Mouse (Mus musculus): ENCODE results near the gene Trim33. TPM values are rescaled to one million over a fixed set of nuclear protein-coding genes. Genes with fewer than 3 reads are reported as not detected.
A peak's percentile ranks its signal among the peaks of the same experiment; 100 is the strongest.

Trim33 gene
- polyA plus RNA-seq, 1 experiment from 2014 or later, result 12.9 TPM

DNA sequence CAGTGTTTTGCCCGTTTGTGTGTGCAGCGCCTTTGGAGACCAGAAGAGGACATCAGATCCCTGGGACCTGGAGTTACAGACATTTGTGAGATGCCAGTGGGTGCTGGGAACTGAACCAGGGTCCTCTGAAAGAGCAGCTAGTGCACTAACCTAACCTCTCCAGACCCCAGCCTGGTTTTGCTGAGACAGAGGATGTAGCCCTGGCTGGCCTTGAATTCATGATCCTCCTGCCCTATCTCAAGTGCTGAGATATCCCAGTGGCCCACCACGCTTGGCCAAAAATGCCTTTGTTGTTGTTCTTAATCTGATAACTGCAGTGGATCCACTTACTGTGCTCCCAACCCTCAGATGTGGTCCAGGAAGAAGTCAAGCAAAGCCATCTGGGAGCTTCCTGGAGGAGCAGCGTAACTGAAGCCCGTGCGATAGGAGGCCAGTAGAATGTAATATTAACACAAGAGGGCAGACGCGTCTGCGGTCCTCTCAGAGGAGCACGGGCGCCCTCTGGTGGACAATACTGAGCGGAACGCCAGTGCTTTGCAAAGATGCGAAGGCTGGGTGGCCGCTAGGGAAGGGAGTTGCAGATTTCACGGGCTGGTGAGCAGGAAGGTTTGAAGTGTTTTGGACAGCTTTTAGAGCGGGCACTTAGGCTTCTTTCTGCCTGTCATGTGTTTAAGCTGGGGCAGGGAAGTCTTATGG, 103.9 kb downstream of the Trim33 start:
- TF ChIP-seq CTCF (IDR thresholded peaks at IDR 0.05; ENCODE audit: low read depth), result peak; percentile 100
- ATAC-seq (replicated peaks; ENCODE audit: low FRiP score, low read depth), result peak; percentile 55
- no peaks in the 10 kb centered on the region for H3K9me3 ChIP-seq (replicated peaks; ENCODE audit: low read length)
- H3K9ac ChIP-seq (ENCODE audit: low read depth, low read length), result no peak overlapping the region
- DNase-seq (ENCODE audit: low spot score), result peak; percentile 97
- no peaks in the 10 kb centered on the region for H3K4me1 ChIP-seq (replicated peaks; ENCODE audit: insufficient read depth, low read length)
- H3K36me3 ChIP-seq (ENCODE audit: insufficient read depth, low read length), result no peaks in the 10 kb centered on the region
- no peaks in the 10 kb centered on the region for H3K27me3 ChIP-seq (ENCODE audit: insufficient read depth, low read length)
- WGBS, result 16% methylated on average over 17 of the region's 17 CpGs
- H3K4me3 ChIP-seq (replicated peaks; ENCODE audit: low read depth, low read length), result no peak overlapping the region
- peak overlapping the region; percentile 44 for H3K4me2 ChIP-seq (ENCODE audit: low read length)
- no peak overlapping the region for H3K27ac ChIP-seq

DNA sequence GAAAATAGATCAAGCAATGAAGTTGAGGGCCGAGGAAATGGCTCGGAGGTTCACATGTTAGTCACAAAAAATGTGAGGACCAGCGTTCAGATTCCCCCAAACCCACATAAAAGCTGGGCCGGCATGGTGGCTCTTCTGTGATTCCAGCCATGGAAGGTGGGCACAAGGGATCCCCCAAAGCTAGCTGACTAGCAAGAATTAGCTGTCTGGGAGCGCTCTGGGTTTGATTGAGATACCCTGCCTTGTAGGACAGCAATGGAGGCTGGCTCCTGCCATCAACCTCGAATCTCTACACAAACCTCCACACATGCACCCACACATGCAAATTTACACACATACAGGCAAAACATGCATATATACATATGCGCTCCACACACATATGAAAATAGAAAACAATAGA, 105.4 kb downstream of the Trim33 start:
- Histone ChIP-seq H3K27me3 (ENCODE audit: insufficient read depth, low read length) (no peaks in the 10 kb centered on the region), H3K4me3 (replicated peaks; ENCODE audit: low read depth, low read length) (no peak overlapping the region), H3K9me3 (replicated peaks; ENCODE audit: low read length) (no peaks in the 10 kb centered on the region), H3K36me3 (ENCODE audit: insufficient read depth, low read length) (no peaks in the 10 kb centered on the region), H3K4me2 (ENCODE audit: low read length) (no peak overlapping the region), H3K27ac (no peak overlapping the region), H3K9ac (ENCODE audit: low read depth, low read length) (no peak overlapping the region), H3K4me1 (replicated peaks; ENCODE audit: insufficient read depth, low read length) (no peaks in the 10 kb centered on the region)
- WGBS, result 85% methylated on average over 7 of the region's 7 CpGs
- DNase-seq (ENCODE audit: low spot score) (no peak), ATAC-seq (replicated peaks; ENCODE audit: low FRiP score, low read depth) (no peak)
- no peak for TF ChIP-seq CTCF (IDR thresholded peaks at IDR 0.05; ENCODE audit: low read depth)

DNA sequence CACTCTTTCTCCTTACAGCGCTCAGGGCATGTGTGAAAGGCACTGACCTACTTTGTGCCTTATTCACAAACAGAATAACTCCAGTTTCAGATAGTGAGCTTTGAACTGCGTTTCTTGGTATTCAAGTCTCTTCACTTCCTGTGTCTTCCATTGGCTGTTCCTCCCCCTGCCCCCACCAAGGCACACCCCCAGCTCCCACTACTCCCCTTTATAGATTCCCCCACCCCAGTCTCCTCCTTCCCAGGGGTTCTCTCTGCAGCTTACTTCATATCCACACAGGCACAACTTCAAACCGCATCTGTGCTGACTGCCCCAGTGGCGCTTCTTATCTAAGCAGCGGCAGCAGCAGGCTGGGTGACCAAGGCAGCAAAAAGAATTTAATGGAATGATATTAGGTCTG, 105.9 kb downstream of the Trim33 start:
- no peaks in the 10 kb centered on the region for H3K36me3 ChIP-seq (ENCODE audit: insufficient read depth, low read length)
- no peak for DNase-seq (ENCODE audit: low spot score)
- no peak for ATAC-seq (replicated peaks; ENCODE audit: low FRiP score, low read depth)
- no peaks in the 10 kb centered on the region for H3K9me3 ChIP-seq (replicated peaks; ENCODE audit: low read length)
- no peak overlapping the region for H3K4me3 ChIP-seq (replicated peaks; ENCODE audit: low read depth, low read length)
- H3K9ac ChIP-seq (ENCODE audit: low read depth, low read length), result no peak overlapping the region
- H3K27ac ChIP-seq, result no peak overlapping the region
- 79% methylated on average over 5 of the region's 5 CpGs for WGBS
- no peak for TF ChIP-seq CTCF (IDR thresholded peaks at IDR 0.05; ENCODE audit: low read depth)
- no peaks in the 10 kb centered on the region for H3K27me3 ChIP-seq (ENCODE audit: insufficient read depth, low read length)
- H3K4me2 ChIP-seq (ENCODE audit: low read length), result no peak overlapping the region
- no peaks in the 10 kb centered on the region for H3K4me1 ChIP-seq (replicated peaks; ENCODE audit: insufficient read depth, low read length)

DNA sequence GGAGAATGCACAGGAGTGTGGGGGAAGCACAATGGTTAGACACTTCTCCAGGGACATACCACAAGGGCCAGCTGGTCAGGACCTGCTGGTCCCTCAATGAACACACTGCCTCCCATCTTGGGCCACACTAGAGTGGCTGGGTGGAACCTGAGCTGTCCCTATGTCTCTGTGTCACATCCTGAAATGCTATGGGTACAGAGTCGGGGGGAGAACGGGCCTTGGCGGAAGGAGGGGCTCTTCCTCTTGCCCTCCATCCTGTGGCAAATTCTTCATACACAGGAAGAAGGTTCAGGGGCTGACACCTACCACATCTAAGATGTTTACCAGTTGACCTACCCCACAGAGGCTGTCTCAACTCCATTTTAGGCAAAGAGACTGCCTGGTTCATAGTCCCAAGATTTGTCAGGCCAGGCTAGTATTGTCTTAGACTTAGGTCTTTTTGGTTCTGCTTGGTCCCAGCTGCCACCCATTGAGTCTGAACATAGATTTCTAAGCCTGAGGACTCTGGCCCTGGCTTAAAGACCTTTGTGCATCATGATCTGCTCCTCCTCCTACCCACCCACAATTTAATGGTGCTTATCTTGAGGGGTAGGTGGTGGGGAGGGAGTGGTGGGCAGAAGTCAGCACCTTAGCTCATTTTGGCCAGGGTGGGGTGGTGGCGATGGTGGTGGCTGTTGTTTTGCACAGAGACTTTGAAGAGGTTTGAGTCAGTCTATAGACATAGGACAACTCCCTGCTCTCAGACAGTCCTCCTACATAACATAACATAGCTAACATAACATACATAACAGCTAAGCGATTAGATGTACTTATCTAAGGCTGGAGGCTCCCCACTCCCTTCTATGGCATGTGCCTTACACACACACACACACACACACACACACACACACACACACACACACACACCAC, 106.5 kb downstream of the Trim33 start:
- WGBS, result 80% methylated on average over 5 of the region's 5 CpGs
- H3K27ac ChIP-seq, result no peak overlapping the region
- H3K9ac ChIP-seq (ENCODE audit: low read depth, low read length), result no peak overlapping the region
- DNase-seq (ENCODE audit: low spot score) (no peak), ATAC-seq (replicated peaks; ENCODE audit: low FRiP score, low read depth) (no peak)
- no peak for TF ChIP-seq CTCF (IDR thresholded peaks at IDR 0.05; ENCODE audit: low read depth)
- H3K4me3 ChIP-seq (replicated peaks; ENCODE audit: low read depth, low read length), result no peak overlapping the region
- H3K27me3 ChIP-seq (ENCODE audit: insufficient read depth, low read length), result no peaks in the 10 kb centered on the region
- H3K9me3 ChIP-seq (replicated peaks; ENCODE audit: low read length), result no peaks in the 10 kb centered on the region
- H3K36me3 ChIP-seq (ENCODE audit: insufficient read depth, low read length), result no peaks in the 10 kb centered on the region
- H3K4me2 ChIP-seq (ENCODE audit: low read length), result no peak overlapping the region
- no peaks in the 10 kb centered on the region for H3K4me1 ChIP-seq (replicated peaks; ENCODE audit: insufficient read depth, low read length)

DNA sequence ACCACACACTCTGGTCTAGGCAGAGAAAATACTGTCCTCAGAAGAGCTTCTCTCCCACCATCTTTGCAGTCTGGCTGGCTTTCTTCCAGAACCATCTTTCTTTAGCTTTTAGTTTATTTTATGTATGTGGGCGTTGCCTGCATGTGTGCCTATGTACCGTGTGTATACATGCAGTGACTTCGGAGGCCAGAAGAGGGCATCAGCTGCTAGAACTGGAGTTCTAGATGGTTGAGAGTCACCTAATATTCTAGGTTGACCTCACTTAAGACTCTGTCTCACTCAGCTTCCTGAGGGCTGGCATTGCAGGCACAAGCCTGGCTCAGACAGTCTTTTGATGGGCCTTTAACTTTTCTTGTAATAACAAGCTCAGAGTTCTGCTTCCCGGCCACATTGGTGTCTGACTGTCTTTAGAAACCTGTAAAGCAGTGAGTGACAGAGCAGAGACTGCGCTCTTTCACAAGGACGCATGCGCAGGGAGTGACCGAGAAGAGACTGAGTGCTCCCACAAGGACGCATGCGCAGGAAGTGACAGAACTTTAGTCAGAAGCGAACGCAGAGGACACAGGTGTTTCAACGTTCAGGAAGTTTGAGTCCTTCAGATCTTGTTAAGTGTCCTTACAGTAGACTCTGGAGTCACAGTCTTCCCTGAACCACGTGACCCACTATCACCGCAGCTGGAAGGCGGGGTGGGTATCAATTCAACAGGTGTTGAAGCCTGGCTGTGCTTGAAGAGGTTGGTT, 107.4 kb downstream of the Trim33 start:
- Histone ChIP-seq H3K9me3 (replicated peaks; ENCODE audit: low read length) (no peaks in the 10 kb centered on the region), H3K4me1 (replicated peaks; ENCODE audit: insufficient read depth, low read length) (no peaks in the 10 kb centered on the region), H3K9ac (ENCODE audit: low read depth, low read length) (no peak overlapping the region), H3K27me3 (ENCODE audit: insufficient read depth, low read length) (no peaks in the 10 kb centered on the region), H3K4me3 (replicated peaks; ENCODE audit: low read depth, low read length) (no peak overlapping the region), H3K36me3 (ENCODE audit: insufficient read depth, low read length) (no peaks in the 10 kb centered on the region), H3K4me2 (ENCODE audit: low read length) (no peak overlapping the region), H3K27ac (no peak overlapping the region)
- peak; percentile 34; the same call in 1 of the 2 replicates for TF ChIP-seq CTCF (IDR thresholded peaks at IDR 0.05; ENCODE audit: low read depth)
- 91% methylated on average over 16 of the region's 16 CpGs for WGBS
- ATAC-seq (replicated peaks; ENCODE audit: low FRiP score, low read depth) (no peak), DNase-seq (ENCODE audit: low spot score) (no peak)

DNA sequence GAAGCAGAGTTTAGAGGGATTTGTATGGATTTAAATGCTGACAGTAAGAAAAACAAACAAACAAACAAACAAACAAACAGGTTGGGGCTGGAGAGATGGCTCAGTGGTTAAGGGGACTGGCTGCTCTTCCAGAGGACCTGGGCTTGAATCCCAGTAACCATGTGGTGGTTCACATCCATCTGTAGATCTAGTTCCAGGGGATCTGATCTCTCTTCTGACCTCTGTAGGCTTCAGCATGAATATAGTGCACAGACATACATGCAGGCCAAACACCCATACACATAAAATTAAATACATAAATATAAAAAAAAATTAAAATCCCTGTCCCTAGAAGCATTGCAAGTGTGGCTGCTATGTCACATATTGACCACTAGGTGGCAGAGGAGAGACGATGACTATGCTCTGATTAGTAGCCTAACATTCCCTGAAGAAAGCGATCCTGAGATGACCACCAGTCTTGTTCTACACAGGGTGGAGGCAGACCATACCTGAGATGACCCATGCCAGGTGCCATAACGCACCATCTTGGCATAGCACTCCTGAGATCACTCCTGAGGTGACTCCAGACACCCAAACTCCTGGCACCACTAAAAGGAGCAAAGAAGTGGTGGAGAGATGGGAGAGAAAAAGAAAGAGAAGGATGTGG, 113.6 kb downstream of the Trim33 start:
- no peaks in the 10 kb centered on the region for H3K36me3 ChIP-seq (ENCODE audit: insufficient read depth, low read length)
- no peaks in the 10 kb centered on the region for H3K4me1 ChIP-seq (replicated peaks; ENCODE audit: insufficient read depth, low read length)
- H3K9me3 ChIP-seq (replicated peaks; ENCODE audit: low read length), result no peaks in the 10 kb centered on the region
- no peak overlapping the region for H3K27ac ChIP-seq
- ATAC-seq (replicated peaks; ENCODE audit: low FRiP score, low read depth) (peak; percentile 66), DNase-seq (ENCODE audit: low spot score) (peak; percentile 90)
- H3K4me2 ChIP-seq (ENCODE audit: low read length), result no peak overlapping the region
- H3K4me3 ChIP-seq (replicated peaks; ENCODE audit: low read depth, low read length), result no peak overlapping the region
- H3K9ac ChIP-seq (ENCODE audit: low read depth, low read length), result no peak overlapping the region
- 0% methylated on average over 3 of the region's 3 CpGs for WGBS
- no peaks in the 10 kb centered on the region for H3K27me3 ChIP-seq (ENCODE audit: insufficient read depth, low read length)
- peak; percentile 93 for TF ChIP-seq CTCF (IDR thresholded peaks at IDR 0.05; ENCODE audit: low read depth)
